Mouse (Mus musculus): ENCODE measurements around the gene Olfr497. TPM values are rescaled to one million over a fixed set of nuclear protein-coding genes. Genes with fewer than 3 reads are reported as not detected.

The Olfr497 gene
- not detected in 2 replicates for polyA plus RNA-seq (2012; ENCODE audit: insufficient read depth, insufficient read length, low replicate concordance, missing spikeins)

DNA sequence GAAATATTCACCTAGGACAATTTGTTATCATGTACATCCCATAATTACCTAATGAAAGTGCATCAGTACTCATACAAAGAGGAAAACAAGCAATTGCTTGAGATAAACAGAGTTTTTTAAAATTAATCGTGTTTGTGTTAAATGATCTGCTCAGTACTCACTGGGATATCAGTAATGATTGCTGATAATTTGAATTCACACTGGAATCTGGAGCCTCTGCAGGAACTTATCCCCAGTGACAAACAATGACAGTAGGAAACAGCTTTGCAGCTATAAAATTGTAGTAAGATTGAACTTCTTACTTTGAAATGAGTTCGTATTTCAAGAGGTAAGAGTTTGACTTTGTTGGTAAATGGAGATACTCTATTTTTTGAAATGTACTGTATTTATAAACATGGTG is at the start of gene Olfr497:
TSS of gene Olfr497 (plus strand) at position 301 of the 400 bp plus-strand sequence.
- 74% methylated on average over 2 of the region's 2 CpGs for WGBS
- Histone ChIP-seq H3K4me1 (ENCODE audit: control insufficient read depth, insufficient read depth, low read length) (no peaks in the 10 kb centered on the region), H3K27ac (ENCODE audit: insufficient read depth, low read depth, low read length) (no peak within 1 kb of the TSS), H3K4me3 (ENCODE audit: insufficient read depth, low read depth, low read length) (no peak within 1 kb of the TSS)
- TF ChIP-seq POLR2A (IDR thresholded peaks at IDR 0.05; ENCODE audit: insufficient read depth, low read depth, low read length) = no peak

DNA sequence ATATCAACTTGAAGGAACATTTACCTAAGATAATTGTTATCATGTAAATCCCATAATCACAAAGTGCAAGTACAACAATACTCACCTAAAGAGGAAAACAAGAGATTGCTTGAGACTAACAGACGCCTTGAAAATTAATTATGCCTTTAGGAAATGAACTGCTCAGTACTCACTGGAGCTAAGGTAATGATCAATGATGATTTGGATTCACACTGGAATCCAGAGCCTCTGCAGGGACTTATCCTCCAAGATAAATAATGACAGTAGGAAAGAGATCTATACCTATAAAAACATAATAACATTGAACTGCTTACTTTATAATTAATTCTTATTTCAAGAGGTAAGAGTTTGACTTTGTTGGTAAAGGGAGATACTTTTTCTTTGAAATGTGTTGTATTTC is 27.4 kb upstream of the Olfr497 start, which contains the start of gene Olfr495:
TSS of gene Olfr495 (plus strand) at position 301 of the 400 bp plus-strand sequence.
- Histone ChIP-seq H3K4me1 (ENCODE audit: control insufficient read depth, insufficient read depth, low read length) (no peaks in the 10 kb centered on the region), H3K4me3 (ENCODE audit: insufficient read depth, low read depth, low read length) (no peak within 1 kb of the TSS), H3K27ac (ENCODE audit: insufficient read depth, low read depth, low read length) (no peak within 1 kb of the TSS)
- TF ChIP-seq POLR2A (IDR thresholded peaks at IDR 0.05; ENCODE audit: insufficient read depth, low read depth, low read length) = no peak
- no peak for TF ChIP-seq CTCF (IDR thresholded peaks at IDR 0.05; ENCODE audit: insufficient read depth, low read depth, low read length)
- 57% methylated on average over 1 of the region's 1 CpGs for WGBS

DNA sequence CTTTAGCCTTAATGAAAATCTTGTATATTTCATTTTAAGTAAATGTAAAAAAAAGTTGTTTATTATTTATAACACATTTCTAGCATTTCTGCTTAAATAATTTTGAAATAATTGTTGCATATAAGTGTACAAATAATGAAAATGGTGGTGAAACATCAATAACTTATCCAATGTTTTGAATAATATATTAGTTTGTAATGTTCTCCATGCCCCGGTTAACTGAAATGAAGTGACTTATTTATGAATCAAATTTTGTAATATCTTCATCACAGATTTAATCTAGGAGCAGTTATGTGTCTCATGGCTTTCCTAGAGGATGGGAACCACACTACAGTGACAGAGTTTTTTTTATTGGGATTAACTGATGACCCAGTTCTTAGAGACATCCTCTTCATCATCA is 44.8 kb downstream of the Olfr497 start, which contains the start of gene Olfr498:
TSS of gene Olfr498 (plus strand) at position 301 of the 400 bp plus-strand sequence.
- Histone ChIP-seq H3K27ac (ENCODE audit: insufficient read depth, low read depth, low read length) (no peak within 1 kb of the TSS), H3K4me1 (ENCODE audit: control insufficient read depth, insufficient read depth, low read length) (no peaks in the 10 kb centered on the region), H3K4me3 (ENCODE audit: insufficient read depth, low read depth, low read length) (no peak within 1 kb of the TSS)
- TF ChIP-seq POLR2A (IDR thresholded peaks at IDR 0.05; ENCODE audit: insufficient read depth, low read depth, low read length) (no peak), CTCF (IDR thresholded peaks at IDR 0.05; ENCODE audit: insufficient read depth, low read depth, low read length) (no peak)
- 91% methylated on average over 1 of the region's 1 CpGs for WGBS

Other genes starting within 250 kb of the Olfr497 start
- not detected in 2 replicates for gene Olfr486, start 247.7 kb upstream of the Olfr497 start, polyA plus RNA-seq (2012; ENCODE audit: insufficient read depth, insufficient read length, low replicate concordance, missing spikeins)
- not detected in 2 replicates for gene Olfr487, start 205.8 kb upstream of the Olfr497 start, polyA plus RNA-seq (2012; ENCODE audit: insufficient read depth, insufficient read length, low replicate concordance, missing spikeins)
- gene Olfr488, start 162.1 kb upstream of the Olfr497 start, polyA plus RNA-seq (2012; ENCODE audit: insufficient read depth, insufficient read length, low replicate concordance, missing spikeins) = not detected in 2 replicates
- not detected in 2 replicates for gene Olfr490, start 131.5 kb upstream of the Olfr497 start, polyA plus RNA-seq (2012; ENCODE audit: insufficient read depth, insufficient read length, low replicate concordance, missing spikeins)
- gene Olfr491, start 107.0 kb upstream of the Olfr497 start, polyA plus RNA-seq (2012; ENCODE audit: insufficient read depth, insufficient read length, low replicate concordance, missing spikeins) = not detected in 2 replicates
- not detected in 2 replicates for gene Olfr492, start 96.7 kb upstream of the Olfr497 start, polyA plus RNA-seq (2012; ENCODE audit: insufficient read depth, insufficient read length, low replicate concordance, missing spikeins)
- gene Olfr493, start 73.4 kb upstream of the Olfr497 start, polyA plus RNA-seq (2012; ENCODE audit: insufficient read depth, insufficient read length, low replicate concordance, missing spikeins) = not detected in 2 replicates
- not detected in 2 replicates for gene Olfr494, start 55.1 kb upstream of the Olfr497 start, polyA plus RNA-seq (2012; ENCODE audit: insufficient read depth, insufficient read length, low replicate concordance, missing spikeins)
- not detected in 2 replicates for gene Olfr495, start 27.3 kb upstream of the Olfr497 start, polyA plus RNA-seq (2012; ENCODE audit: insufficient read depth, insufficient read length, low replicate concordance, missing spikeins)
- not detected in 2 replicates for gene Olfr498, start 44.9 kb downstream of the Olfr497 start, polyA plus RNA-seq (2012; ENCODE audit: insufficient read depth, insufficient read length, low replicate concordance, missing spikeins)
- not detected in 2 replicates for gene Olfr502, start 104.6 kb downstream of the Olfr497 start, polyA plus RNA-seq (2012; ENCODE audit: insufficient read depth, insufficient read length, low replicate concordance, missing spikeins)
- not detected in 2 replicates for gene Olfr503, start 124.1 kb downstream of the Olfr497 start, polyA plus RNA-seq (2012; ENCODE audit: insufficient read depth, insufficient read length, low replicate concordance, missing spikeins)
- not detected in 2 replicates for gene Olfr504, start 145.4 kb downstream of the Olfr497 start, polyA plus RNA-seq (2012; ENCODE audit: insufficient read depth, insufficient read length, low replicate concordance, missing spikeins)
- not detected in 2 replicates for gene Olfr506, start 190.4 kb downstream of the Olfr497 start, polyA plus RNA-seq (2012; ENCODE audit: insufficient read depth, insufficient read length, low replicate concordance, missing spikeins)
- gene Olfr507, start 201.4 kb downstream of the Olfr497 start, polyA plus RNA-seq (2012; ENCODE audit: insufficient read depth, insufficient read length, low replicate concordance, missing spikeins) = not detected in 2 replicates
- not detected in 2 replicates for gene Olfr508, start 209.6 kb downstream of the Olfr497 start, polyA plus RNA-seq (2012; ENCODE audit: insufficient read depth, insufficient read length, low replicate concordance, missing spikeins)
- not detected in 2 replicates for gene Olfr509, start 231.5 kb downstream of the Olfr497 start, polyA plus RNA-seq (2012; ENCODE audit: insufficient read depth, insufficient read length, low replicate concordance, missing spikeins)
- not detected in 2 replicates for gene Olfr510, start 246.0 kb downstream of the Olfr497 start, polyA plus RNA-seq (2012; ENCODE audit: insufficient read depth, insufficient read length, low replicate concordance, missing spikeins)